Mouse (Mus musculus) kidney, postnatal 4 days (tissue): ENCODE measurements around the gene Wdfy1.

Experiments
- DNase-seq, 2 experiments: peaks; one replicate each; pipeline ENCODE4 v3.0.0; 2021; ENCODE audit warnings: mixed read lengths in 2 of 2

Wdfy1 gene

GRCm38 (mm10) chr1:79710678-79711077 is 65.3 kb downstream of the Wdfy1 start:
- no peak for DNase-seq

GRCm38 (mm10) chr1:79710216-79710615 is 65.7 kb downstream of the Wdfy1 start:
- no peak for DNase-seq

- no peak for DNase-seq
These were observed 68.6 kb downstream of the Wdfy1 start for GRCm38 (mm10) chr1:79707383-79707782.

GRCm38 (mm10) chr1:79706707-79707106 is 69.2 kb downstream of the Wdfy1 start:
- DNase-seq: no peak

GRCm38 (mm10) chr1:79704672-79705071 is 71.3 kb downstream of the Wdfy1 start:
- no peak for DNase-seq

DNA sequence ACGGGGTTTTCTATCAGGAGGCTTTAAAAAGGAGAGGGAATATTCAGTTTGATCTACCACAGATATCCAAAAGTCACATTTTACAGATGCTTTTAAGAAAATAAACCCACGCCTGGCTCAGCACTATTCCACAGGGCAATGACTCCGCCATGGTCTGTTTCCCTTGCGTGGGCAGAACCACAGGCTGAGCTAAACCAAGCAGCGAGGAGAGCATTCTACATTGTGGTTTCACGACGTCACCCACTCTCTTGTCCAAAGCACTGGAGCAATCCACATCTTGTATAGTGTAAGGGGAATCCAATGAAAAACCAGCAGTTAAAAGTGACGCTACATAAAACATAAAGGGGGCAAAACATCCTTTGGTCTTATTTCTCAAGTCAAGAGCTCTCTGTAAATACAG is 72.4 kb downstream of the Wdfy1 start:
- peak in 1 of 2 experiments; percentile 20 for DNase-seq

DNA sequence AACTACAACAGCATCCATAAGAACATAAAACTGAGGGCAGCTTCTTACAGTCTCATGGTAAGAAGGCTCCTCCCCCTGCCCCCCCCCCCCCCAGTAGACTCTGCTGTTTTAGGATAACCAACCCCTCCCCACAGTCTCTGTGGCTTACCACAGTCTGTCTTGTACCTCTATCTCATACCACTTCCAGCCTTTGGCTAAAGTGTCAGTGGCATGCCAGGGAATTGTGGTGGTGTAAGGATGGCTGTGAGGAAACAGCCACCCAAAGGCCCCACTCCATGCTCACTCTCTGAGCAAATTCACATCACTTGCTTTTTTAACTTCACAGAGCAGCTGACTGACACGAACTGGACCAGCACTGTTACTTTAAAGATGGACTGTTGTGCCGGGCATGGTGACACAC is 77.4 kb downstream of the Wdfy1 start:
- DNase-seq: no peak

DNA sequence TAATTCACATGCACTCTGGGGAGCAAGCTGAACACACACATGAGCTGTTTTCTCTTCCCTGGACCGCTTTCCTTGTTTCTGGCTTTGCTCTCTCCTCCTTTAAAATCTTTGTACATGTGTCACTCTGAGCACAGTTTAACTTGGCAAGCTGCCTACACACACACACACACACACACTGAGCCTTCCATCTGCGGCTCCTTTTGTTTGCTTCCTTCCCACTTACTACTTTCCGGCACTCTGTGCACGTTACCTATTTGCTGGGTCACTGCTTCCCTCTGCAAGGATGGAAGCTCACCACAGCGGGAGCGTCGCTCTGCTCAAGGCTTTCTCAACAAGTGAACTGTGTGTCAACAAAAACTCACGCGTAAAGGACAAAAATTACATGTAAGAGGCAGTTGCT is 78.6 kb downstream of the Wdfy1 start:
- peak; percentile 57 to 66 for DNase-seq

GRCm38 (mm10) chr1:79696933-79697332 is 79.0 kb downstream of the Wdfy1 start:
- peak; percentile 18 to 30 for DNase-seq

- no peak for DNase-seq
These were observed 83.5 kb downstream of the Wdfy1 start for GRCm38 (mm10) chr1:79692482-79692881.

GRCm38 (mm10) chr1:79687254-79687653 is 88.7 kb downstream of the Wdfy1 start:
- no peak for DNase-seq

- no peak for DNase-seq
These were observed 91.9 kb downstream of the Wdfy1 start for GRCm38 (mm10) chr1:79684027-79684426.

- DNase-seq: no peak
These were observed 93.0 kb downstream of the Wdfy1 start for GRCm38 (mm10) chr1:79682936-79683335.

DNA sequence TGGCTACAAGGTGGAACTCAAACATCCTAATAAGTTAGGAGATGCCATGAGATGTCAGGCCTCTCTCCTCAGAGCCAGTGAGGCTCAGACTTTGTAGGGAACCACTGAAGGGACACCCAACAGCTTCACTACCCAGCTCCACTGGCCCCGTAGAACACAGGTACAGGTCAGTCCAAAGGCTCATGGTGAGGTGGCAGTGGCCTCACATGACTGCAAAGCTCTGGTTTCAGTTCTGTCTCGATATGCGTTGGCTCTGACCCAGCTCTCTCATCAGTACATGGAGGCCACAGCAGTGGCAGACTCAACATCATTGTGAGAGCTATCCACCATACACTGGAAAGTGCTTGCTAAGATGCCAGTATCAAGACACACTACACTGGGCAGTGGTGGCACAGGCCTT is 95.2 kb downstream of the Wdfy1 start:
- DNase-seq: no peak

DNA sequence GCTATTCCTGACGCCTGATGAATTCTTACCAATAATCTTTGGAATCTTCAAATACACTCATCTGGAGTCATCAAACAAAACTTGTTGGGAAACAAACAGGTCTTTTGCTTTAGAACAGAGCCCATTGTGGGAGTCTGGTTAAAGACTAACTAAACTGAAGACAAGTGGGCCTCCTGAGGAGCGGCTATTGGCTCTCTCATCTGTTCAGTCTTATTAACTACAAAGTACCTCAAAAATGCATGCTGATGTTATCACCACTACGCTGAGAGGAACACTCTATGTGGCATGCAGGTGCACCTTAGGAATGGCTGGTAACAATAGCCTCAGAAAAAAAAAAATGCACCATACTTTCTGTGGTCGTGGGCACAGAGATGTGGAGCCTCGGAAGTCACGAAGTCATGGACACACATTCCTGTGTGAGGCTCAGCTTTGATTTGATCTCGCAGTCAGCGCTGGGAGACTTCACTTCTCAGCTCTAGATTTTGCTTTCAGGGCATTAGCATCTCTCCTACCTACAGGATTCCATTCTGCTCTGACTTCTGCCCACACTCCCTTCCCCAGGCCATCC is 97.7 kb downstream of the Wdfy1 start:
- no peak for DNase-seq

- DNase-seq: no peak
These were observed 100.2 kb downstream of the Wdfy1 start for GRCm38 (mm10) chr1:79675716-79676115.

- DNase-seq: peak; percentile 81 to 87
These were observed 104.2 kb downstream of the Wdfy1 start, which contains the start of gene Ap1s3 for GRCm38 (mm10) chr1:79671543-79672337. TSS of gene Ap1s3 (minus strand) at chr1:79671972.

- DNase-seq: no peak
These were observed 104.8 kb downstream of the Wdfy1 start for GRCm38 (mm10) chr1:79671196-79671542.

DNA sequence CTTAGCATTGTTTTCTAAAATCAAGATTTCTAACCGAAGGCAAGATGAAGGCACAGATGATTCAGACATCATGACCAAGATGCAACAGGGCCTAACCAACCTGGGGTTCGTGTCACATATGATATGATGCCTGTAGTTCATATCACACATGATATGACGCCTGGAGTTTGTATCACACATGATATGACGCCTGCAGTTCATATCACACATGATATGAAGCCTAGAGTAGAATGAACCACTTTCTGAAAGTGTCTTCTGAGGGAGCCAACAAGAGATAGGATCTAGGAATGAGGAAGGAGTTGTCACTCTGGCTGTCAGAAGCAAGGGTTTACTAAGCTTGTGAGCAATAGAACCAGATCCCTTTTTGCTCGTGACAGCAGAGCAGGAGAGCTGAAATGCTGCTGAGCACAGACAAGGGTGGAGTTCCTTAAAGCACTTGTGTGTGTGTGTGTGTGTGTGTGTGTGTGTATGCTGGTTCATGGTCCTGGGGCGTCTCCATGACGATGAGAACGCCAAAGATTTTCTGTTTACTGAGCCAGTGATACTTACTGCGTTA is 106.4 kb downstream of the Wdfy1 start:
- no peak for DNase-seq

DNA sequence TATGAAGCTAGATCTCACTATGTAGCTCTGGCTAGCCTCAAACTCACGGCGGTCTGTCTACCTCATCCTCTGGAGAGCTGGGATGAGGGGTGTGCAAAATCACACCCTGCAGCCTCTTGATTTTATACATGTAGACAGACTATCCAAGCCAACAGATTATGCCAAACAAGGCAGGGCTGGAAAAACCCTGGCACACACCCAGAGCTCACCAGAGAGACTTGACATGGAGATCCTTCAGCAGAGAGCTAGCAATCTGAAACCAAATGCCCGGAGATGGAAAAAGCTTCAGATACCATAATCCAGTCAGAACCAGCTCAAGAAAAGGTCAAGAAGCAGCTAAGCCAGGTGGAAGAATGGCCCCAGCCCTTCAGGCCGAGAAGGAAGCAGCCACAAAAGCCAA is 111.0 kb downstream of the Wdfy1 start:
- DNase-seq: no peak

GRCm38 (mm10) chr1:79659598-79659997 is 116.3 kb downstream of the Wdfy1 start:
- no peak for DNase-seq

DNA sequence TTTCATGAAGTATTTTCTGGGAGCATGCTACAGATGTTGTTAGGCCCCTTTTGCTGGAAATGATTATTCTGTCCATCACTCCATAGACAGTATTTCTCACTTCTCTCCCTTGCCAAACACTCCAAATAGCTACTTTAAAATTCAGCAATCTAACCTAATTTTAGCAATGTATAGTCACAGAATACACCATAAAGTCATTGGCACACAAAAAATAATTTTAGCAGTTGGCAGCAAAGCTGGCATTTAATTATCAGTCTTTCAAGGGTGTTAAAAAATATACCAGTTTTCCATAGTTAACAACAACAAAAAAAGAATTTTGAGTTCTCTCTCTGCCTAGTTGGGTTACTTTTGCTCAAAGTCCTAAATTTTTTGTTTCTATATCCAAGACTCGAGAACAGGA is 118.5 kb downstream of the Wdfy1 start:
- no peak for DNase-seq

GRCm38 (mm10) chr1:79655819-79656555 is 120.0 kb downstream of the Wdfy1 start:
- DNase-seq: no peak

DNA sequence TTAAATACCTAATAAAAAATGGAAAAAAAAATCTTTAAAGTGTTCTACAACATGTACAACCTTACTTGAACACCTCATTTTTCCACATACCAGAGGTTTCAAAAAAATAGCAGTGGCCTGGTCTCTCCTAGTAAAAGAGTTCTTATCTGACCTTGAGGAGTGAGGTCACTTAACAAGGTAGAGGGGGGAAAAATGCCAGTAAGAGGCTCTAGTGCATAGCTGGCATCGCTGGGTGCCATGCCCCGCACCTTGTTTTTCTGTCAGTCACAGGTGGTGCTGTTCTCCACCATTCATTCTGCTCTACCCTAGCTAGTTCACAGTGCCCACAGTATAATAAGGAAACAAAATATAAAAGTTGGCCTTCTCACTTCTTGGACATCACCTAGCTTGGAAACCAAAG is 121.0 kb downstream of the Wdfy1 start:
- no peak for DNase-seq
